Mouse (Mus musculus) lung, postnatal 0 days (tissue): ENCODE results near the gene Sde2.

Experiments used
- CTCF ChIP-seq: IDR thresholded peaks from 2 replicates; pipeline ENCODE4 v1.5.1; 2016; ENCODE audit warnings: antibody characterized with exemption, mild to moderate bottlenecking
- EP300 ChIP-seq: IDR thresholded peaks from 2 replicates; pipeline ENCODE4 v1.6.1; 2016; ENCODE audit warnings: antibody characterized with exemption, mild to moderate bottlenecking, control low read depth

GRCm38 (mm10) chr1:180839201-180839910, 11.6 kb upstream of the Sde2 start:
- no peak for TF ChIP-seq CTCF
- TF ChIP-seq EP300: no peak
